ENCODE assay signal across 11 mouse cellular contexts in genomic region chr16:90046494-90047158, GRCm38 (mm10).
A peak's percentile ranks its signal among the peaks of the same experiment; 100 is the strongest.
DNase-seq lines count a peak whose midpoint lies in the region; ATAC-seq and TF ChIP-seq lines count a peak whose summit lies in the region.
"Had no signal": no experiment of that assay in that cellular context is flagged by ENCODE, and none has a peak within 500 bp of the region (broad histone marks: within the 10 kb centered on the region; RNA-seq: fewer than 3 reads in every experiment).

No protein-coding gene starts in this region.

- H3K27me3 ChIP-seq in embryonic facial prominence, embryonic 14.5 days (replicated peaks; ENCODE audit: control insufficient read depth, insufficient read depth, low read length), result no peaks in the 10 kb centered on the region
- H3K27me3 ChIP-seq in intestine, embryonic 15.5 days (replicated peaks), result no peaks in the 10 kb centered on the region
- no peaks in the 10 kb centered on the region for H3K27me3 ChIP-seq in lung, postnatal 0 days (replicated peaks; ENCODE audit: insufficient read depth, low read length)
- H3K27me3 ChIP-seq: forebrain, embryonic 15.5 days; neural tube, embryonic 15.5 days had no signal

- DNase-seq in heart, adult 9 months (ENCODE audit: low spot score in 2 of 2), result peak; percentile 6 to 30
- no peak for DNase-seq in heart, adult 11 months
- peak; percentile 87 for DNase-seq in embryonic facial prominence, embryonic 14.5 days (ENCODE audit: low spot score)
- peak; percentile 42 for DNase-seq in lung, postnatal 0 days (ENCODE audit: low spot score)
- DNase-seq in spleen, adult 18-20 months, result no peak
- no peak for DNase-seq in thymus, postnatal 25 days
- DNase-seq: cerebellum, postnatal 14 days had no signal

- peaks cover 16% of the 10 kb centered on the region for H3K4me1 ChIP-seq in embryonic facial prominence, embryonic 14.5 days (ENCODE audit: control insufficient read depth, insufficient read depth, low read length)
- H3K4me1 ChIP-seq in intestine, embryonic 15.5 days (replicated peaks), result no peaks in the 10 kb centered on the region
- no peaks in the 10 kb centered on the region for H3K4me1 ChIP-seq in lung, postnatal 0 days (ENCODE audit: insufficient read depth, low read depth, low read length)

- H3K4me3 ChIP-seq in embryonic facial prominence, embryonic 14.5 days (ENCODE audit: low read depth, low read length), result no peak overlapping the region
- no peak overlapping the region for H3K4me3 ChIP-seq in intestine, embryonic 15.5 days (replicated peaks)
- no peak overlapping the region for H3K4me3 ChIP-seq in lung, postnatal 0 days (ENCODE audit: low read depth, low read length)
- H3K4me3 ChIP-seq: forebrain, embryonic 15.5 days; neural tube, embryonic 15.5 days had no signal

- H3K4me2 ChIP-seq in embryonic facial prominence, embryonic 14.5 days (ENCODE audit: low read depth, low read length), result no peak overlapping the region
- no peak overlapping the region for H3K4me2 ChIP-seq in intestine, embryonic 15.5 days (replicated peaks)
- no peak overlapping the region for H3K4me2 ChIP-seq in lung, postnatal 0 days (replicated peaks; ENCODE audit: low read depth, low read length)
- H3K4me2 ChIP-seq: forebrain, embryonic 15.5 days; neural tube, embryonic 15.5 days had no signal

- no peaks in the 10 kb centered on the region for H3K9me3 ChIP-seq in embryonic facial prominence, embryonic 14.5 days (ENCODE audit: control insufficient read depth, low read length)
- no peaks in the 10 kb centered on the region for H3K9me3 ChIP-seq in intestine, embryonic 15.5 days
- H3K9me3 ChIP-seq in lung, postnatal 0 days (ENCODE audit: low read length), result no peaks in the 10 kb centered on the region
- H3K9me3 ChIP-seq: forebrain, embryonic 15.5 days; neural tube, embryonic 15.5 days had no signal

- TF ChIP-seq CTCF in lung, postnatal 0 days (IDR thresholded peaks at IDR 0.05), result no peak

- ATAC-seq in embryonic facial prominence, embryonic 14.5 days (ENCODE audit: low read depth), result 0 out of 2 replicates have a peak, but pooled peaks have one; percentile 45
- peak; percentile 34; the same call in 1 of the 2 replicates for ATAC-seq in intestine, embryonic 15.5 days
- ATAC-seq in lung, postnatal 0 days, result no peak; the same call in 1 of the 2 replicates
- no peak for ATAC-seq in inflammation-experienced regulatory T-cells, adult 6 months
- ATAC-seq: forebrain, embryonic 15.5 days had no signal

- no peaks in the 10 kb centered on the region for H3K36me3 ChIP-seq in embryonic facial prominence, embryonic 14.5 days (ENCODE audit: control insufficient read depth, insufficient read depth, low read length)
- H3K36me3 ChIP-seq in intestine, embryonic 15.5 days, result no peaks in the 10 kb centered on the region
- H3K36me3 ChIP-seq in lung, postnatal 0 days (ENCODE audit: insufficient read depth, low read length), result no peaks in the 10 kb centered on the region
- H3K36me3 ChIP-seq: neural tube, embryonic 15.5 days had no signal

- WGBS in embryonic facial prominence, embryonic 14.5 days, result 37% methylated on average over 12 of the region's 12 CpGs
- 38% methylated on average over 12 of the region's 12 CpGs for WGBS in intestine, embryonic 15.5 days
- WGBS in lung, postnatal 0 days, result 43% methylated on average over 12 of the region's 12 CpGs

- no peak overlapping the region; the same call in 1 of the 2 replicates for H3K9ac ChIP-seq in embryonic facial prominence, embryonic 14.5 days (ENCODE audit: low read depth, low read length)
- no peak overlapping the region for H3K9ac ChIP-seq in intestine, embryonic 15.5 days
- H3K9ac ChIP-seq in lung, postnatal 0 days (replicated peaks; ENCODE audit: low read depth), result no peak overlapping the region
- H3K9ac ChIP-seq: forebrain, embryonic 15.5 days; neural tube, embryonic 15.5 days had no signal

- 0 out of 2 replicates have a peak overlapping the region, but pooled peaks have one; percentile 28 for H3K27ac ChIP-seq in embryonic facial prominence, embryonic 14.5 days (replicated peaks; ENCODE audit: low read depth, low read length)
- H3K27ac ChIP-seq in intestine, embryonic 15.5 days, result no peak overlapping the region
- H3K27ac ChIP-seq in lung, postnatal 0 days (ENCODE audit: low read length), result no peak overlapping the region
- H3K27ac ChIP-seq: forebrain, embryonic 15.5 days; neural tube, embryonic 15.5 days had no signal

- TF ChIP-seq EP300 in lung, postnatal 0 days (IDR thresholded peaks at IDR 0.05), result no peak

Comparison
In these comparisons a context has a peak if more than half of its experiments do, and no peak if none do; other contexts are left out.
1. DNase-seq: peak in heart, adult 9 months (2 of 2), embryonic facial prominence, embryonic 14.5 days (single experiment) and lung, postnatal 0 days (single experiment); none in heart, adult 11 months (single experiment), spleen, adult 18-20 months (0 of 2) and thymus, postnatal 25 days (single experiment).
2. ATAC-seq: peak in embryonic facial prominence, embryonic 14.5 days (single experiment) and intestine, embryonic 15.5 days (single experiment); none in lung, postnatal 0 days (single experiment) and inflammation-experienced regulatory T-cells, adult 6 months (single experiment).